Mouse (Mus musculus) limb, embryonic 14.5 days (tissue): ENCODE results near the gene B3galnt2. TPM values are rescaled to one million over a fixed set of nuclear protein-coding genes. Genes with fewer than 3 reads are reported as not detected.

Experiments used
- ATAC-seq: fragments of 200-750 bp; cut with Nextera tagmentation; 2 replicates; pipeline ENCODE4 v1.8.0; 2017; ENCODE audit warnings: low read depth, moderate number of reproducible peaks, moderate TSS enrichment; ENCODE audit not compliant: low FRiP score
- DNase-seq: peaks from one replicate; pipeline ENCODE4 v3.0.0-alpha.2; 2015; ENCODE audit warnings: low spot score
- H3K27ac ChIP-seq: fragments of 300-500 bp; sonication (generic); replicated peaks from 2 replicates; pipeline ENCODE4 v1.5.1; 2014; ENCODE audit warnings: low read depth, mild to moderate bottlenecking, low read length, moderate library complexity, mixed read lengths
- H3K27me3 ChIP-seq: fragments of 300-500 bp; sonication (generic); 2 replicates; pipeline ENCODE4 v1.6.1; 2014; ENCODE audit warnings: low read length, mixed read lengths; ENCODE audit not compliant: control insufficient read depth, insufficient read depth
- H3K36me3 ChIP-seq: fragments of 300-500 bp; sonication (generic); 2 replicates; pipeline ENCODE4 v1.6.1; 2014; ENCODE audit warnings: mild to moderate bottlenecking, low read length, moderate library complexity, mixed read lengths; ENCODE audit not compliant: control insufficient read depth, insufficient read depth
- H3K4me1 ChIP-seq: fragments of 300-500 bp; sonication (generic); 2 replicates; pipeline ENCODE4 v1.6.1; 2014; ENCODE audit warnings: antibody characterized with exemption, low read length, mixed read lengths; ENCODE audit not compliant: control insufficient read depth, insufficient read depth
- H3K4me2 ChIP-seq: fragments of 300-500 bp; sonication (generic); replicated peaks from 2 replicates; pipeline ENCODE4 v1.6.1; 2014; ENCODE audit warnings: low read depth, mild to moderate bottlenecking, low read length, moderate library complexity; ENCODE audit not compliant: severe bottlenecking
- H3K4me3 ChIP-seq: fragments of 300-500 bp; sonication (generic); replicated peaks from 2 replicates; pipeline ENCODE4 v1.5.1; 2014; ENCODE audit warnings: low read length
- H3K9ac ChIP-seq: fragments of 300-500 bp; sonication (generic); 2 replicates; pipeline ENCODE4 v1.6.1; 2014; ENCODE audit warnings: mild to moderate bottlenecking, low read depth, low read length, moderate library complexity; ENCODE audit not compliant: severe bottlenecking
- H3K9me3 ChIP-seq: fragments of 300-500 bp; sonication (generic); 2 replicates; pipeline ENCODE4 v1.6.1; 2016; ENCODE audit warnings: low read length; ENCODE audit not compliant: control insufficient read depth
- POLR2A ChIP-seq: fragments of 200-500 bp; IDR thresholded peaks from 2 replicates; pipeline ENCODE4 v1.8.0; 2012; ENCODE audit warnings: inconsistent platforms, mild to moderate bottlenecking, moderate library complexity, borderline replicate concordance; ENCODE audit not compliant: insufficient read depth, insufficient read length; ENCODE audit errors: extremely low read depth
- WGBS: fragments of 180-500 bp; shearing (Covaris S2); extraction: QIAGEN DNeasy Blood & Tissue Kit; methylation state at CpG from one replicate; pipeline ENCODE4 v1.1.7; 2014; 5-methylcytosine and 5-hydroxymethylcytosine counted together
- polyA plus RNA-seq, 2 experiments: library from polyadenylated mRNA; depleted of rRNA in 1 of 2; stranded (reverse) in 1 of 2; unstranded in 1 of 2; fragments of >200 nt; fragmentation: Nextera tagmentation in 1 of 2; extraction: Ambion mirVana in 1 of 2; gene quantifications; 2 replicates each; pipeline versions ENCODE4 v1.2.1 to v1.2.3; 2012 to 2014

The B3galnt2 gene
- polyA plus RNA-seq, 2 experiments, result 38.1 to 56.6 TPM

DNA sequence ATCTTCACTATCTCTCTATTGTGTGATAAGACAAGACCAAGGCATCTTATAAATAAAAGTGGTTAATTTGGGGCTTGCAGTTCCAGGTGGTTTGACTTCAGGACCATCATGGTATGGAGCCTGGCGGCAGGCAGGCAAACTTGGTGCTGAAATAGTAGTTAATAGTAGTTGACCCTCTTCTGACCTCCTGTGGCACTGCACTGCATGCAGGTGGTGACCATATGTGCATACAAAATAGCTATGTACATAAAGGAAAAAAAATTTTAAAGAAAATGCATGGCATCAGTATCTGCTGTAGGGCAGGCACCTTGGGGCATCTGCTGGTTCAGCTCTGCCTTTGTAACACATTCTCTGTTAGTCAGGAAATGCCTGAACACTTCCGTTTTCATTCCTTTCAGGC, 36.1 kb downstream of the B3galnt2 start:
- H3K9me3 ChIP-seq, result no peaks in the 10 kb centered on the region
- no peak for TF ChIP-seq POLR2A

DNA sequence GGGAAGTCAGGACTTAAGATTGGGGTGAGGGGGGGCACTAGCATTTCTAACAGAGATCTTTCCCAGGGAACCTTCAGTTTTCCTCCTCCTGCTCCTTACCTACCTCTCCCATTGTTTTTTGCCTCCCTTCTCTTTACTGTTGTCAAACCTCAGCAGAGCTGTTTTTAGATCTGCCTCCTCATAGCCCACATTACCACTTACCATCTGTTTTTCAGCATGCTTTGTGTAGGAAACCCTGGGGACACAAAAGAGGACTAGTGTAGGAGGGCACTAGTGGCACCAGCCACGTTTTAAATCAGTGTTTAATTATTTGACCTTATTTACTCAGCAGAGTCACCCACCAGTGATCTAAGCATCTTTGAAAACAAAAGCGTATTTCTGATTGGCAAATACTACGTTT, 38.8 kb downstream of the B3galnt2 start:
- 65% methylated on average over 3 of the region's 3 CpGs for WGBS
- no peaks in the 10 kb centered on the region for H3K4me1 ChIP-seq
- H3K4me3 ChIP-seq, result no peak overlapping the region
- H3K4me2 ChIP-seq, result no peak overlapping the region
- H3K36me3 ChIP-seq, result peaks cover 60% of the 10 kb centered on the region
- H3K9ac ChIP-seq, result no peak overlapping the region
- DNase-seq (no peak), ATAC-seq (no peak)
- H3K9me3 ChIP-seq, result no peaks in the 10 kb centered on the region
- H3K27ac ChIP-seq, result no peak overlapping the region
- H3K27me3 ChIP-seq, result no peaks in the 10 kb centered on the region
- TF ChIP-seq POLR2A, result no peak

More for the DNA sequence above, 36.1 kb downstream of the B3galnt2 start:
- DNase-seq, result no peak
- no peak overlapping the region for H3K27ac ChIP-seq
- H3K36me3 ChIP-seq, result peaks cover 35% of the 10 kb centered on the region
- no peak overlapping the region for H3K4me3 ChIP-seq
- H3K27me3 ChIP-seq, result no peaks in the 10 kb centered on the region
- 36% methylated on average over 2 of the region's 2 CpGs for WGBS
- no peak for ATAC-seq
- no peak overlapping the region for H3K4me2 ChIP-seq
- H3K4me1 ChIP-seq, result no peaks in the 10 kb centered on the region
- no peak overlapping the region for H3K9ac ChIP-seq

DNA sequence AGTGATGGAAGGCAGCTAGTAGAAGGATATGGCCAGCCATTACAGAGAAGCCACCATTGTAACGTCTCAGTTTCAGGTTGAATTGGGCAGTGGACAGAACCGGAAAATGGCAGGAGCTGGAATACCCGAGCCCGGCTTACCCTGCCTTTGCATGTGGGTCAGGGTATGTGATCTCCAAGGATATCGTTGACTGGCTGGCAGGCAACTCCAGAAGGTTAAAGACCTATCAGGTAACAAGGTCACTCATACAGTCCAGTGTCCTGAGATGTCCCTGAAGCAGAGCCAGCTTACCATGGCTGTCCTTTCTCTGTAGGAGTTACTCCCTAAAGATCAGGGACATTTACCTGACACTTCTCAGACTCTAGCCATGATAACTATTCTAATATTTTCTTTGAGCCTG, 40.8 kb downstream of the B3galnt2 start:
- H3K9ac ChIP-seq, result no peak overlapping the region
- no peak for TF ChIP-seq POLR2A
- H3K4me1 ChIP-seq, result no peaks in the 10 kb centered on the region
- WGBS, result 83% methylated on average over 5 of the region's 5 CpGs
- H3K36me3 ChIP-seq, result peaks cover 68% of the 10 kb centered on the region
- H3K4me3 ChIP-seq, result no peak overlapping the region
- no peaks in the 10 kb centered on the region for H3K9me3 ChIP-seq
- H3K27ac ChIP-seq, result no peak overlapping the region
- DNase-seq (no peak), ATAC-seq (no peak)
- H3K27me3 ChIP-seq, result no peaks in the 10 kb centered on the region
- no peak overlapping the region for H3K4me2 ChIP-seq

DNA sequence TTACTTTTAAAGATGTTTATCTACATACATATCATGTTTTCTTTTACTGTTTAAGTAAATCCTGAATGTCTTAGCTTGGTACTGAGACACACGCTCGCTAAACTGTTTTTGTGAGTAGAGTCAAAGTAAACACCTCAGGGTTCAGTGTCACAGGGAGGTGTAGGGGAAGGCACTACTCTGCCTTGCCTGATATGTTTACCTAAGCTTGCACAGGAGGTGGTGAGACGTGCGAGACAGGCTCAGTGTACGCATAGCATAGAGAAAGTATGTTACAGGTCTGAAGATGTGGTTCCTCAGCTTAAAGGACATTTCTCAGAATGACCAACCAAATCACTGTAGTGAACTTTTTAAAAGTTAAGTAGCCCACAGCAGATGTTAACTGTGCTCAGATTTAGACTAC, 43.2 kb downstream of the B3galnt2 start:
- Histone ChIP-seq H3K4me3 (no peak overlapping the region), H3K4me1 (no peaks in the 10 kb centered on the region), H3K4me2 (no peak overlapping the region), H3K9ac (no peak overlapping the region), H3K36me3 (peaks cover 84% of the 10 kb centered on the region), H3K9me3 (no peaks in the 10 kb centered on the region), H3K27me3 (no peaks in the 10 kb centered on the region), H3K27ac (no peak overlapping the region)
- DNase-seq (no peak), ATAC-seq (no peak)
- WGBS, result 91% methylated on average over 5 of the region's 5 CpGs
- no peak for TF ChIP-seq POLR2A

DNA sequence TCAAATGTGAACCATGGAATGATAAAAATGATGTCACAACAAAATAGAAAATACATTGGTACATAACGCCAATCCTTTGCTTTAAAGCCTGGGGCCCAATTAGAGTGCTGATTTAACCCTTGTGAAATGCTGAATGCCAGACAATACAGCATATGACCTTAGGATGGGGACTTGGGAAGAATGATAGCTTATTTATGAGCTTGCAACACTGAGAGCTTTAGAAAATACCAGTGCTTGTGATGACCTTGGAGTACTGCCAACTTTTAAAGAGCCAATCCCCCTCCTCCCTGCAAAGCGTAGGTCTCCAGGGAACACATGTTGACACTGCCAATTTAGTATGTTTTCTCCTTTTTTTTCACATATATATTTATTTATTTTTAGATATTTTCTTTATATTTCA, 48.4 kb downstream of the B3galnt2 start:
- Histone ChIP-seq H3K4me2 (no peak overlapping the region), H3K9ac (no peak overlapping the region), H3K27me3 (no peaks in the 10 kb centered on the region), H3K36me3 (peaks cover 71% of the 10 kb centered on the region), H3K27ac (no peak overlapping the region), H3K4me3 (no peak overlapping the region), H3K4me1 (no peaks in the 10 kb centered on the region), H3K9me3 (no peaks in the 10 kb centered on the region)
- ATAC-seq (no peak), DNase-seq (no peak)
- no peak for TF ChIP-seq POLR2A
- 77% methylated on average over 2 of the region's 2 CpGs for WGBS

DNA sequence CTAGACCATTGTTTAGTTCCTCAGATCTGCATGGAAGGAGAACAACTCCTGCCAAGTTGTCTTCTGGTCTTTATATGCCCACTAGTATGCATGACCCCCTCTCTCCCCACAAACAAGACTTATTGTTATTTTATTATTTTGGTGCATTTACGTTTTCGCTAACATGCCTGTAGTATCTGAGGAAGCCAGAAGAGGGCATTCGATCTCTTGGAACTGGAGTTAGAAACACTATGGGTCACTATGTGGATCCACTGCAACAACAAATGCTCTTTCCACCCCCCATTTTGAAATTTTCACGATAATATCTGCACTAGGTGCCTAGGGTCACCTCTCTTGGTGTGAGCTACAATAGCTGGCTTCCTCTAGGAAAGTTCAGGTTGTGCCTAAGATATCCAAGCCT, 49.8 kb downstream of the B3galnt2 start:
- no peak for ATAC-seq
- Histone ChIP-seq H3K4me2 (no peak overlapping the region), H3K4me3 (no peak overlapping the region), H3K9me3 (no peaks in the 10 kb centered on the region), H3K27me3 (no peaks in the 10 kb centered on the region), H3K27ac (no peak overlapping the region), H3K4me1 (no peaks in the 10 kb centered on the region), H3K36me3 (peaks cover 67% of the 10 kb centered on the region), H3K9ac (no peak overlapping the region)
- 75% methylated on average over 4 of the region's 4 CpGs for WGBS
- no peak for DNase-seq
- TF ChIP-seq POLR2A, result no peak
